Mouse (Mus musculus): Measurements from ENCODE around the gene Trim43c. TPM values are rescaled to one million over a fixed set of nuclear protein-coding genes. Genes with fewer than 3 reads are reported as not detected.

Gene Trim43c
- not detected for polyA plus RNA-seq (2017; shearing (Covaris generic))

DNA sequence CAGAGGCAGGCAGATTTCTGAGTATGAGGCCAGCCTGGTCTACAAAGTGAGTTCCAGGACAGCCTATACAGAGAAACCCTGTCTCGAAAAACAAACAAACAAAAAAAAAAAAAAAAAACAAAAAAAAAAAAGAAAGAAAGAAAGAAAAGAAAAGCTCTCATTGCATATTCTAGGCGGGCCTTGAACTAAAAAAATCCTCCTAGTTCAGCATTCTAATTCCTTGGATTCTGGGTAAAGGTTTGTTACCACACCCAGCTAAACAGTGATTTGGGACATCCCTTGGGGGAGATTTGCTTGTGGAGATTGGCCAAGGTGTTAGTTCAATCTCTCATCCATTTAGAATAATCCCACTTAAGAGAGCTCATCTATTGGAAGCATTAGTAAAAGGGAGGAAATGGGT is at the start of gene Trim43c:
Gene Trim43c (plus strand): TSS at position 301 of the 400 bp plus-strand sequence.

Other genes with a start within 250 kb of the Trim43c start
- gene Mthfsl, start 118.9 kb upstream of the Trim43c start, polyA plus RNA-seq (2017; shearing (Covaris generic)), result 119 TPM
- gene Bcl2a1d, start 107.2 kb upstream of the Trim43c start, polyA plus RNA-seq (2017; shearing (Covaris generic)), result 68.7 TPM
- gene Bcl2a1a, start 117.7 kb downstream of the Trim43c start, polyA plus RNA-seq (2017; shearing (Covaris generic)), result not detected